Mouse (Mus musculus) lung, adult 2 months (tissue): Measurements from ENCODE around the gene Cep70.

Experiments used
- CTCF ChIP-seq: fragments of 200-500 bp; IDR thresholded peaks from 2 replicates; pipeline ENCODE4 v1.5.1; 2011; ENCODE audit warnings: mild to moderate bottlenecking, low read length, control low read depth; ENCODE audit not compliant: insufficient read depth
- POLR2A ChIP-seq: fragments of 200-500 bp; IDR thresholded peaks from 2 replicates; pipeline ENCODE4 v1.6.1; 2011; ENCODE audit warnings: low read depth, mild to moderate bottlenecking, control low read depth, low read length, borderline replicate concordance; ENCODE audit errors: extremely low read depth

DNA sequence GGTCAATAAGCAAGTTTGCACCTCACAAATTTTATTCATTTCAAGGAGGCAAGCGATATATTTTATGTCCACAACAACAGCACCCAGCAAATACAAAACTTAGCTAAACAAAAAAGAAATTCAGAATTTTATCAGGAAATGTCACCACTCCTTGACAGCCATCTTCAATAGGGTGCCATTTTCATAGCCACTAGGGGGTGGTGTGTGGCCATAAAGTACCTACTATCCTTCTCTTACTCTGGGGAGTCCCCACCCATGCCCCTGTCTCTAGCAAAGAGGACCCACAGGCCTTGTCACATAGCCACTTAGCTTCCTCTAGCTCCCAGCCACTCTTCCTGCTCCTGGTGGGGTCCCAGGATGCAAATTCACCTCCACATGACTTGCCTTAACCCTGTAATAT, 96.0 kb downstream of the Cep70 start:
- TF ChIP-seq CTCF = no peak
- no peak for TF ChIP-seq POLR2A
